Mouse (Mus musculus): ENCODE results near the gene Nudc.

Nudc gene

DNA sequence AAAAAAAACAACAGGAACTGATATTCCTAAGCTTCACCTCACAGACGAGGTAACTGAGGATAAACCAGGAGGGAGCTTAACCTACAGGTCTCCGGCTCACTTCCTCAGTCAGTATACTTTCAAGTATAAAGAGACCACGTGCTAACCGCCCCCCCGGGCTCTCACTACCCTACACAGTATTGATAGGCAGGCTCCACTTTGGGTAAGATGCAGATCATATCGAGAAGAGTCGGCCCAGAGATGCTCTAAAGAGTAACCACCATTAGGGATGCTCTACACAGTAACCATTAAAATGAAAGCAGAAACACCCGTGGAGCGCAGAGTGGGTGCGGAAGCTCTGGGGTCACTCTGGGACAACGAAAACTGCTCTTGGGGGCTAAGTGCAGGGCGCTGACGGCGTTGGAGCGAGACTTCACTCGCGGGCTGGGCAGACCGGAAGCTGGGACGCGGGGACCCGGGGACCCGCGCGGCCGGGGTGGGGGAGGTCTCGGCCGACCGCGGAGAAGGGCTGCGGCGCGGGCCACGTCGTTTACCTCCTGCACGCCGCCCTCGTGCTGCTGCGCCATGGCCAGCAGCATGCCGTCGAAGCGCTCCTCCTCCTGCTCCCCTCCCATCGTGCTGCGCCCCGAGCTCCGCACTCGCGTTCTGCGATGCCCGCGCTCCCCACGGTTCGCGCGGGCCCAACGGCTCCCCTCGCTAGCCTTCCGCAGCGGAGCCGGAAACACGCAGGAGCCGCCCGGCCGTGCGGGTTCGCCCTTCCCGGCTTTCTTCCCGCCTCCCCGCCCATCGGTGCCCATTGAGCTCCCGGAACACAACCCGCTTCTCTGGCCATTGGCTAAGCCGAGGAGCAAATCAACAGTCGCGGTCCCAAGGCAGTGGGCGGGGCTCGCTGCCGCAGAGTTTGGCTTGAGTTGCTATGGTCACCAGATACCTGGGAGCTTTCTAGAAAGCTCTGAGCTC lies at the start of gene Nudc:
Gene Nudc, minus strand, starts transcription at position 725 of the 960 bp plus-strand sequence.
- DNase-seq = peak; percentile 99

DNA sequence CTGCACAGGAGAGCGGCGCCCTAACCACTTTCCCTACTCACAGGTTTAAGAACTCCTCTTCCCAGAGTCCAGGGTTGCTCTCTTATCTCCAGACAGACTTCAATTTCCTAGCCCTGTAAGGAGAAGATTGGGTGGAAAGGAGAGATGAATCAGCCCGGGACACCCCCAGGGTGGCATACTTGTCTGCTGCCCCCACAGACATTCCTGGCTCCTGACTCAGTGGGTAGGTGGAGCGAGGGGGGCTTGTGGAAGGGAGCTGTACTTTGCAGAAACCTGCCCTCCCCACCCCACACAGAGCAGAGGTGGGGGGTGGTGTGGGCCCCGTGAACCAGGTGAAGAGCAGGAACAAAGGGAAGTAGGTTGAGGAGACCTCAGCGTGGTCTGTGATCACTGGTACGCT lies 49.7 kb upstream of the Nudc start:
- DNase-seq = no peak

DNA sequence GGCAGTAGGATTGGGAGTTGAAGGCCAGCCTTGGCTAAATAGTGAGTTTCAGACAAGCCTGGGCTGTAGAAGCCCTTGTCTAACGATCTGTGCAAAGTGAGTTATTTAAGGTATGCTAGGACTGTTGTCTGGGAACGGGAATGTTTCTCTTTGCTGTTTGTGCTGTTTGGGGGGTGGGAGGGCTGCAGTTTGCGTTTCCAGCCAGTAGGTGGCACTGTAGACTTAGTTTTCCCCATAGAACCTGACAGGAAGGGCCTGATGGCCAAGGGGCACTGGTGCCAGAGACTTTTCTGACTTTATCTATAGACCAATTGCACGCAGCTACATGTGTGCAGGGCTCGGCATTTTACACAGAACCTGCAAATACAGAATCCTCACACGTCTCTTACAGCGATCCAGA lies 46.8 kb upstream of the Nudc start:
- DNase-seq = peak; percentile 84

DNA sequence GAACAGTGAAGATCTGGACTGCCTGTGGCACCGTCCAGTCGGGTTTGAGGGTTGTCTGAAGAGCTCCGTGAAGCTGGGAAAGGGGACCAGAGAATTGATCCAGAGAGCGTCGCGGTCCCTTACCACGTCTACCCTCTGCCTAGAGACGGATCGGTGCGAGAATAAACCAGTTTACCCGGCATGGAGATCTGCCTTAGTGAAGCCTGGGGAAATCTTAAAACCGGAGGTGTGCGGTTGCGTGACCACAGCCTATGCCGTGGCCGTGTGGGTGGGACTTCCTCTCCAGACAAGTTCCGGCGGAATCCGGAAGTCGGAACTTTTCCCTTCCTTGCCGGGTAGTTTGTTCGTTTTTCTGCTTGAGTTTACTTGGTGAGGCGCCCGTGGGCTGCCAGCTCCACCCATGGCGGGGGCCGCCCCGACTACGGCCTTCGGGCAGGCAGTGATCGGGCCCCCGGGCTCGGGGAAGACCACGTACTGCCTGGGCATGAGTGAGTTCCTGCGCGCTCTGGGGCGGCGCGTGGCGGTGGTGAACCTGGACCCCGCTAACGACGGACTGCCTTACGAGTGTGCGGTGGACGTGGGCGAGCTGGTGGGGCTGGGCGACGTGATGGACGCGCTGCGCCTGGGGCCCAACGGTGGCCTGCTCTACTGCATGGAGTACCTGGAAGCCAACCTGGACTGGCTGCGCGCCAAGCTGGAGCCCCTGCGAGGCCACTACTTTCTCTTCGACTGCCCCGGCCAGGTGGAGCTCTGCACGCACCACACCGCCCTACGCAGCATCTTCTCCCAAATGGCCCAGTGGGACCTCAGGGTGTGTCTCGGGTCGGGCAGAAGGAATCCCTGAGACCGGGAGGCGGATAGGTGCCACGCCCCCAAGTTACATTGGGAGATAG lies 38.5 kb upstream of the Nudc start, which contains the start of gene Gpn2:
Gene Gpn2, plus strand, starts transcription at position 304 of the 893 bp plus-strand sequence.
- peak; percentile 90 for DNase-seq

DNA sequence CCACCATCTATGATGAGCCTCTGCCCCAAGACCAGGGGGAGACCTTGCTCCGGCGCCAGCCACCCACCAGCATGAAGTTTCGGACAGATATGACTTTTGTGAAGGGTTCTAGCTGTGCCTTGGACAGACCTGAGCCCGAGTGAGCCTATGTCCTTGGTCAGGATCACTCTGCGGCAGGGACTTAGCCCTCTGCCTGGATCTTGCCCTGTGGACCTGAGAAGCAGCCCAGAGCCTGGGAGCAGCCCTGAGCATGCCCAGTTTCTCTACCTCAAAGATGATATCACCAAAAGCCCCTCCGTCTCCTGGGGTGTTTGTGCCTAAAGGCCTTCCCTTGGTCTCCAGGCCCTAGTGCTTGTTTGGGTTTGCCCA lies 37.9 kb upstream of the Nudc start:
- no peak for DNase-seq

DNA sequence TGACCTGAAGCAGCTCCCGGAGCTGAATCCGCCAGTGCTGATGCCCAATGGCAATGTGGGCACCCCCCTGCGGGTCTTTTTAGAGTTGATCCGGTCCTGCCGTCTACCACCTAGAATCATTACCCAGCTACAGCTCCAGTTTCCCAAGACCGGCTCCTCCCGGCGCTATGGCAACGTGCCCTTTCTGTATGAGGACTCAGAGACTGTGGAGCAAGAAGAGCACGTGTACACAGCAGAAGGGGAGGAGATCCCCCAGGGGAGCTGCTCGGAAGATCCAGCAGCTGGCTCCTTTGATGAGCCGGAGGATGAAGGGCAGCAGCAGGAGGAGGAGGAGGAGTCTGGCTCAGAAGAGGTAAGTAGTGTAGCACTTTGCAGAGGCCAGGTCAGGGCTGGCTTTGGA lies 32.2 kb upstream of the Nudc start:
- no peak for DNase-seq

DNA sequence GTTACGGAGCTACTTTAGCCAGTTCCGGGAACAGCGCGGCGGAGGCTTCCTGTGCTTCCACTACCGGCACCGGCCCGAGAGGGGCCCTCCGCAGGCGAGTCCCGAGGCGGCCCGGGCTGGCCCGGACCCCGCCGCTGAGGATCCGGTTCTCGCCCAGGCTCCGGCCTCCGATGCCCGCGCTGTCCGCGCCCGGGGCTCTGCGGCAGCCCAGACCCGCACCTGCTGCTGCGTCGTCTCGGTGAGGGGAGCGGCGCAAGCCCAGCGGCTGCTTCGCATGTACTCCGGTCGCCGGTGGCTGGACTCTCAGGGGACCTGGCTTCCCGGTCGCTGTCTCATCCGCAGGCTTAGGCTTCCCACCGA lies 29.0 kb upstream of the Nudc start:
- DNase-seq = no peak

DNA sequence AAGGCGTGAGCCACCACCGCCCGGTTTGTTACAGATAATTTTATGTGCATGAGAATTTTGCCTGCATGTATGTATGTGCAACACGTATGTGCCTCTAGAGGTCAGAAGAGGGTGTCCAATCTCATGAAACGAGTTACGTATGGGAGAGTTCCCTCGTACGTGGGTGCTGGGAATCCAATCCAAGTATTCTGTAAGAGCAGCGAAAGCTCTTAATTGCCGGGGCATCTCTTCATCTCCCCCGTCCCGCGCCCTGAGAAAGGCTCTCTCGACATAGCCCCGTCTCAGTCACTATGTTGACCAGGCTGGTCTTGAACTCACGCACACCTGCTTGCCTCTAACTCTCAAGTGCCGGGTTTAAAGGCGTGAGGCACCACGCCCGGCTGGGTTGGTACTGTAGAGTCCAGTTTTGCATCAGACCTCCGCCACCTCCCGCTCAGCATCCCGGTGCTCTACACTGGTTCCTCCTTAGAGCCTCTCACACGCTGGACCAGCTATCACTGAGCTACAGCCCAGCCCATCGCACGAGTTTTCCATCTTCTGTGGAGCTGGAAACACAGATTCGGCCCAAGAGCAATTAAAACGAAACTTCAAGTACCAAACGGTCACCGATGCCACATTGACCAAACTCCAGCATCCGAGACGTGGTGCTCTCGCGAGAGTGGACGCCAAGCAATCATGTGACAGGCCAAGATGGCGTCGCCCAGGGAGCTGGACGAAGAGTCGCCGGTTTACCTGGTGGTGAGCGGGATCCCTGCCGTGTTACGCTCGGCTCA lies 28.5 kb upstream of the Nudc start, which contains the start of gene Gpatch3:
Gene Gpatch3, plus strand, starts transcription at position 676 of the 773 bp plus-strand sequence.
- DNase-seq = peak; percentile 96

DNA sequence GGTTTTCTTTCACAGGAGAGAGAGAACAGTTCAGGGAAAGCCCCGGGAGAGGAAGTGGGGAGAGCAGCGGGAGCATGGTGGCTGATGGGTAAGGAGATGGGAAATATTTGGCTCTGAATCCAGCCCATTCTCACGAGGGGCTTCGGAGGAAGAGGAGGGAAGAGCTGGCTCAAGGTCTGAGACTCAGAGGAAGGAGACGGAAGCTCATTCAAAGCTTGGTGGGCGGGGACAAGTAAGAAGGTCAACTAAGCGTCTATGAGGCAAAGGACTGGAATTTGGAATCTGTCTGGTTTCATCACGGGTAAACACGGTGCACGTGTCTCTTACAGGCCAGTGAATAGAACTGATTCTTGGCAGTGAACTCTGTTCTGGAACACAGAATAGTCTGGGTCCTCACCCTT lies 24.3 kb upstream of the Nudc start:
- no peak for DNase-seq

DNA sequence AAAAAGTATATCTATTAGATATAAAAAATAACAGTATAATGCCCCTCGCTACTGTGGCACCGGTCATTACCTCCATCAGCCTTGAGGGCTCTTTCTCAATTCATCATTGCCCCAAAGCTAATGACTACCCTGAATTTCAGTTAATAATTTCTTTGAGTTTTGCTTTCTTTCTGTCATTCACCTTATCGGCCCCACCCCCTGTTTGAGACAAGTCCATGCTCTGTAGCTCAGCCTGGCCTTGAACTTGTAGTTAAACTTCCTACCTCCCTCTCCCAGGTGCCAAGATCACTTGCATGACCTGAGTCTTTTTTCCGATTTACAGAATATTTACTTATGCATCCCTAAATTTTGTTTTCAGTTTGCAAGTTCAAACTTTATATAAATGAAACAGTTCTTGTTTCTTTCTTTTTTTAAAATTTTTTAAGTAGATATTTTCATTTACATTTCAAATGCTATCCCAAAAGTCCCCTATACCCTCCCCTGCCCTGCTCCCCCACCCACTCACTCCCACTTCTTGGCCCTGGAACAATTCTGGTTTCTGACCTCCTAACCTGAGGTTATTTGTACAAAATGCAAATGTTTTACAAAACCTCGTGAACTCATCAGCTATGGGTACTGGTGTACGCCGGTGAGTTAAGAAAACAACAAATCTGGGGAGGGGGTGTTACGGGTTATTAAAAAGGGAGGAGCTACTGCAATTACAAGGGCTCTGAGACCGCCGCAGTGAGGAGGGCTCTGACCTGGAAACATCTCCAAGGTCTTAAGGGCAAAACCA lies 23.7 kb upstream of the Nudc start:
- DNase-seq = no peak

DNA sequence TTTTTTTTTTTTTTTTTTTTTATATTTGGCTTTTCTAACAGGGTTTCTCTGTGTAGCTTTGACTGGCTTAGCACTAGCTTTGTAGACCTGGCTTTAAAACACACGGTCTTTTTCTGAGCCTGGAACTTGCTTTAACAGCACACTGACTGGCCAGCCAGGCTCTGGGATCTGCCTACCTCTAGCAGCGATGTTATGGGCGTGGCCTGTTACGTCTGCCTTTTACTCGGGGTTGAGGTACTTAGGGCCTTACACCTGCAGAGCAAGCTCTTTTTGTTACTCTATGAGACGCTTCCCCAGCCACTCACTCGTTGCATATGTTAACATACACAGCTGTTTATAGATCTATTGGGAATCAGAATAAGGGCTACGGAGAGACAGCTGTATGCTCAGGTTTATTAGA lies 21.5 kb upstream of the Nudc start:
- no peak for DNase-seq

DNA sequence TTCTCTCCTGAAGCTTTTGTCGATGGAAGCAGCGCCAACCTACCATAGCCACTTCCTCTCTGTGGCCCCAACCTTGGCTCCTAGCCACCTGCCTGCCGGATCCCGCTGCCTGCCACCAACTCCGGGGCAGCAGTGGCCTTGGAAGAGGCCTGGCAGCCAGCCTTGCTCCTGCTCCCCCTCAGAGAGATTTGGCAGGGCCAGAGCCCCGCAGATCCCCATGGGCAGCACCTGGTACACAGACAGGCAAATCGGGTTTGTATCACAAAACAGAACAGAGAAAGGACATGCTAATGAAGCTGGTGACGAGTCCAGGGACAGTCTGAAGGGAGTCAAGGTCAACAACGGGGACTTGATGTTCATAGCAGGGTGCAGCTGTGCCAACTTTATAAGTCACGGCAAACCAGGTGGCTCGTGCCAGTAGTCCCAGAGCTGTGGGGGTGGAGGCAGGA lies 17.4 kb upstream of the Nudc start:
- DNase-seq = no peak

DNA sequence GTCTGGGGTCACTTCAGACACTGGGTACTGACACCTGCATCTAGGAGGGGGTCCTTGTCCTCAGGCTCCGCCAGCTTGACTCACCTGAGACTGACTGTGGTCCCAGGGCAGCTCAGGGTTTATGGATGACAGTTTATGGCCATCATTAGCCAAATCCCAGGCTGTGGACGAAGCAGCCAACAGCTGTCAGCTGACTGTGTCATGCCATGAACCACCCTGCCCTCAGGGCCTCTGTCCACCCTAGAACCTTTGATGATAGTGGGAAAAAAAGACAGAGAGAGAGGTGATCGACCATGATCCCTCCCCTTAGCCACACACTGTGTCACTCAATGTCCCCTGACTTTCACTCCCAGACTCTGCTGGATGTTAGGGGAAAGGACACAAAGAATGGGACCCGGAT lies 15.8 kb upstream of the Nudc start:
- DNase-seq = no peak

DNA sequence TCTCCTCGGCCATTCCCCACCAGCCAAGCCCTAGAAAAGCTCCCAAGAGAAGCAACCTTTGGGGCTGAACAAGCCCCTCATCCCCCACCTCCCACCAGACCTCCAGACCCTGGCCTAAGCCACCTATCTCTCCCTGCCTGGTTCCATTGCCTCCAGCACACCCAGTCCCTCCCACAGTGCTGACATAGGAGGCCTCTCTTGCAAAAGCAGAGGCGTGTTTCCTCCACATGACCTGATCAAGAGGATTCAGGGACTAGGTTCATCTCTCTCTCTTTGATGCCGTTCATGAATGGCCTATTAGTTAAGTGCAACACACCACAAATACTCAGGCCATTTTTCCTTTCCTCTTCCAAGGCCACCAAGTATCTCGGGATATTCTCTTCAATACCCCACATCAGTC lies 14.1 kb upstream of the Nudc start:
- DNase-seq = no peak

DNA sequence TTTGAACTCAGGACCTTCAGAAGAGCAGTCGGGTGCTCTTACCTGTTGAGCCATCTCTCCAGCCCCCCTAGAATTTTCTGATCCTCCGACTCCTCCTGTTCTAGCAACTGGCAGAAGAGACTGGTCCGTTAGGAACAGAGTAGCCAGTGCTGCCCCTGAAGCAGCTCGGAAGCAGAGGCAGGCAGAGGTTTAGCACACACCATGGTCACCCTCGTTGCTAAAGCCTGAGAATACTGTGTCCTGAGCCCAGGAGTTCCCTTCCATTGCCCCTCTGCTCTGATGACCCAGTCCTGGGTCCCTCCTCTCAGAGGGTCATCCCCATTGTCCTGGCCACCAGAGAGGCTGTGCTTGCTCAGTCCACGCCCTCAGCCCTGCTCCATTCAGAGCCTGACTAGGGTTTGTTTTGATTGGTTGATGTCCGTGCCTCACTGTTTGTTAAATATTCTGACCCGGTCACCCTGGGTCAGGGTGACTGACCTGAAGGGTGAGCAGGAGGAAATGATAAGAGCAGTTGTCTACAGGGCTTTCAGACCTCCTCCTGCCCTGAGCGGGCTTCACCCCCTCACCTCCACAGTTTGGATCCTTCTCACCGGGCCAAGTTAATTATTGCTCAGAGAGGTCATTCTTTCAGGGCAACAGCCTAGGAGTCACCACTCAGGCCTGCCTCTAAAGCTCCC lies 11.4 kb upstream of the Nudc start:
- no peak for DNase-seq

DNA sequence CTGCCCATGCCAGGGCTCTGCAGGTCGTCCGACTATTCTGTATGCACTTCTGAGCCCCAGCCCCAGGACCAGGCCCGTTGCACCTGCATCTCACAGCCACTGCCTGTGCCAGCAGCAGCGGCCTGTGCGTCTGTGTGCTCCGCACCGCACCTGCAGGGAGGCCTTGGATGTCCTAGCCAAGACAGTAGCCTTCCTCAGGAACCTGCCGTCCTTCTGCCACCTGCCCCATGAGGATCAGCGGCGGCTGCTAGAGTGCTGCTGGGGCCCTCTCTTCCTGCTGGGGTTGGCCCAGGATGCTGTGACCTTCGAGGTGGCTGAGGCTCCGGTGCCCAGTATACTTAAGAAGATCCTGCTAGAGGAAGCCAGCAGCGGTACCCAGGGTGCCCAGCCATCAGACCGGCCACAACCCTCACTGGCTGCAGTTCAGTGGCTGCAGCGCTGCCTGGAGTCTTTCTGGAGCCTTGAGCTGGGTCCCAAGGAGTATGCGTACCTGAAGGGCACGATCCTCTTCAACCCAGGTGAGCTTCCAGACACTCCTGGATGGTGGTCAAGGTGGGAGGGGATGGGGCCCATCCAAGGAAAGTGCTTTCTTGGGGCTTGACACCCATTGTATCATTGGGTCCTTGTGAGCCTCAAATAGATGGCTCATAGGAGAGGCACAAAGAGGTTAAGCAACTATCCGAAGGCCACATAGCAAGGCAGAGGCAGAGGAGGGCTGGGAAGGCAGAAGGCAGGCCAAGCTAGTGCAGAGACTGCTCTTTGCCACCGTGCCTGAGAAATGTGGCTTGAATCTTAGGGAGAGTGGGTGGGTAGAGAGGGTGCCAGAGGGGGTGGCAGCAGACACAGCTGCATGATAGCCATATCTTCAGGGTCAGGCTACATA lies 7.9 kb upstream of the Nudc start:
- DNase-seq = no peak

DNA sequence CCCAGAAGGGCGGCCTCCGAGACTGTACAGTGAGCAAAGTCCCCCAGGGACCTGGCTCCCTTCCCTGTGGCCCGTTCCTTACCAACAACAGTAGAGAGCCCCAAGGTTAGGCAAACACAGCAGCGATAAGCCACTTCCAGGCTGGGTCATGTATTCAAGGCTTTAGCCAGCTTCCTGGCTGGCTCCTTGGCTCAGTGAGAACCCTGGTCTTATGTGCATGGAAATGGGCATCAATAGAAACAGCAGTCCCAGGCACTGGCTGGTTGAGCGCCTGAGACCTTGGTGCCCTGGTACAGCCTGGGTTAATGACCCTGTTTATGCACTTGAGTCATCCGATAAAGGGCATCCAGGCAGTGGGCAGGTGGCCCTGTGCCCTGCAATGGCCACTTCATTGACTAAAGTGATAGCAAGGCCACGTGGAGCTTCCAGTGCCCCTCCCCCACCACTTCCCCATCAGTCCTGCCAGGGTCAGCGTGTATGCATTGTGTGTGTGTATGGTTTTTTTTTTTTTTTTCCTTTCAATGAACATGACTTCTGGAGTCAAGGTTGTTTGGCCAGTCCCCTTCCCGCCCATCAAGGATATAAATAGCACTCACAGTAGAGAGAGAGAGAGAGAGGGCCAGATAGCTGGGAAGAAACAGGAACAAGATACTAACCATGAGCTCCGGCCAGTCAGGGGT lies 7.1 kb upstream of the Nudc start, which contains the start of gene Nr0b2:
Gene Nr0b2, plus strand, starts transcription at position 609 of the 680 bp plus-strand sequence.
- peak; percentile 15 for DNase-seq

DNA sequence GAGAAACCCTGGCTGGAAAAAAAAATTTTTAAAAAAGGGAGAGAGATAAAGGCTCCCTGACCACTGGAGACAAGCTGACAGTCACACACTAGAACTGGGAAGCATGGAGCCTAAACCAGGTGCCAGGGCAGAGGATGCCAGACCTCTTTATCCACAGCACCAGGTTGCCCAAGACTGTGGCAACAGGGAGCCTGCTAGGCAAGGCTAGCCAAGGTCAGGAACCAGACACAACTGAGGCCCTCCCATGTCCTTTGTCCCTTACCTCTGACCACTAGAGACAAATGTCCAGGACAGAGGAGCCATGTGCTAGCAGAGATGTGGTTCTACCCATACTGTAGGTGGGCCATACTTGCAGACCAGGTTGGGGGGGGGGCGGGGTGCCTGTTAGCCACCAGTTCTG lies 6.2 kb upstream of the Nudc start:
- no peak for DNase-seq

DNA sequence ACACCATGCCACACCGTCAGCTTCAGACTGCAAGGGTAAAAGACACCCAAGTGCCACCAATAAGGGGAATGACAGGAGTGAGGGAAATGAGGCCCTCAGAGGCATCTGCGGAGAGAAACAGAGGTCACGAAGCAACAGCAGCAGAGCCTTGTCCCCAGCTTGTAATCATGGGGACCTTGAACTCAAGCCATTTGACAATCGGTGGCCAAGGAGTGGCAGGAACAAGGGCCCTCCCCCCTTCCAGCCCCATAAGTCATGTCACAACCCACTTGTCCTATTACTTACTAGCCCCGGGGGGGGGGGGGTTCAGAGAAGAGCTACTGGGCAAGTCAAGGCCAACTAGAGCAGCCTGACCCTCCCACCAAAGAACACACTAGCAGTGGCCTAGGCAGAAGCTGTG lies 9.1 kb downstream of the Nudc start:
- no peak for DNase-seq

DNA sequence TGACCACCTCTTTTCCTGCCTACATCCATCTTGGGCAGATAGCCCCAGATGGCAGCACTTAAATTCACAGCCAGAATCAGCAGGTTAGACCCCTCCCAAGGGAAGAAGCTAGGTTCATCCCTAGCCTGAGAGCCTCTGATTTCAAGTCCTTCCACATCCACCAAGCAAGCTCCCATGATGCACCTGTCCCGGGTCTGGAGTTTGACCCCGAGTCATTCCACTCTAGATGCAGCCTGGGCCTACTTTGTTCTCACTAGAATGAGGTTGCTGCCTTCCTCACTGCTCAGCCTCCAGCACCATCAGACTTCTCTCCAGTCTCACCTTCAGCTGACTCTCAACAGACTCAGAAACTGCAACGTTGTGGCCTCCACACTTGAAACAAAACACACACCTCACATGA lies 9.7 kb downstream of the Nudc start:
- no peak for DNase-seq
